Mouse (Mus musculus) intestine, postnatal 0 days (tissue): ENCODE data around the gene Rps6ka1. TPM values are rescaled to one million over a fixed set of nuclear protein-coding genes. Genes with fewer than 3 reads are reported as not detected.

Experiments used
- ATAC-seq: fragments of 200-750 bp; cut with Nextera tagmentation; 2 replicates; pipeline ENCODE4 v1.8.0; 2017; ENCODE audit warnings: mild to moderate bottlenecking, moderate TSS enrichment, moderate library complexity
- H3K27ac ChIP-seq: fragments of 300-500 bp; sonication (generic); 2 replicates; pipeline ENCODE4 v1.5.1; 2014; ENCODE audit warnings: mild to moderate bottlenecking, low read depth, low read length, moderate library complexity
- H3K27me3 ChIP-seq: fragments of 300-500 bp; sonication (generic); replicated peaks from 2 replicates; pipeline ENCODE4 v1.6.1; 2014; ENCODE audit warnings: low read length, mixed read lengths; ENCODE audit not compliant: control insufficient read depth, insufficient read depth
- H3K36me3 ChIP-seq: fragments of 300-500 bp; sonication (generic); 2 replicates; pipeline ENCODE4 v1.6.1; 2014; ENCODE audit warnings: mild to moderate bottlenecking, moderate library complexity; ENCODE audit not compliant: control insufficient read depth, insufficient read depth
- H3K4me1 ChIP-seq: fragments of 300-500 bp; sonication (generic); replicated peaks from 2 replicates; pipeline ENCODE4 v1.6.1; 2014; ENCODE audit warnings: antibody characterized with exemption, low read length, mixed read lengths; ENCODE audit not compliant: control insufficient read depth, insufficient read depth
- H3K4me2 ChIP-seq: fragments of 300-500 bp; sonication (generic); replicated peaks from 2 replicates; pipeline ENCODE4 v1.6.1; 2014; ENCODE audit warnings: low read depth, mild to moderate bottlenecking, moderate library complexity
- H3K4me3 ChIP-seq: fragments of 300-500 bp; sonication (generic); 2 replicates; pipeline ENCODE4 v1.5.1; 2014; ENCODE audit warnings: low read depth, low read length
- H3K9ac ChIP-seq: fragments of 300-500 bp; sonication (generic); 2 replicates; pipeline ENCODE4 v1.6.1; 2014; ENCODE audit warnings: mild to moderate bottlenecking, low read depth, low read length
- H3K9me3 ChIP-seq: fragments of 300-500 bp; sonication (generic); 2 replicates; pipeline ENCODE4 v1.6.1; 2016; ENCODE audit warnings: mixed run types; ENCODE audit not compliant: control insufficient read depth
- CTCF ChIP-seq: sonication (generic); IDR thresholded peaks from 2 replicates; pipeline ENCODE4 v1.5.1; 2016; ENCODE audit warnings: low read depth, mild to moderate bottlenecking, control low read depth, antibody characterized with exemption, moderate library complexity
- WGBS: fragments of 180-500 bp; shearing (Covaris S2); extraction: QIAGEN DNeasy Blood & Tissue Kit; methylation state at CpG from one replicate; pipeline ENCODE4 v1.1.7; 2014; 5-methylcytosine and 5-hydroxymethylcytosine counted together
- polyA plus RNA-seq: library from polyadenylated mRNA; unstranded; fragments of >200 nt; fragmentation: Nextera tagmentation; extraction: Ambion mirVana; gene quantifications from 2 replicates; pipeline ENCODE4 v1.2.1, GENCODE M21; 2015

Gene Rps6ka1
- polyA plus RNA-seq, 1 experiment from 2014 or later = 86.2 TPM

GRCm38 (mm10) chr4:133885331-133885730 lies 2.3 kb downstream of the Rps6ka1 start:
- H3K4me3 ChIP-seq = peak overlapping the region; percentile 88

GRCm38 (mm10) chr4:133884888-133885287 lies 2.7 kb downstream of the Rps6ka1 start:
- H3K4me1 ChIP-seq = peaks cover 17% of the 10 kb centered on the region; the same call in 1 of the 2 replicates
- peaks cover 6% of the 10 kb centered on the region for H3K36me3 ChIP-seq
- peak overlapping the region; percentile 22; the same call in 1 of the 2 replicates for H3K9ac ChIP-seq
- peak overlapping the region; percentile 88 for H3K4me3 ChIP-seq
- ATAC-seq = no peak
- H3K27ac ChIP-seq = peak overlapping the region; percentile 98; the same call in 1 of the 2 replicates
- peak overlapping the region; percentile 96 for H3K4me2 ChIP-seq
- WGBS = 80% methylated on average over 3 of the region's 3 CpGs
- TF ChIP-seq CTCF = no peak
- H3K27me3 ChIP-seq = no peaks in the 10 kb centered on the region
- no peaks in the 10 kb centered on the region for H3K9me3 ChIP-seq

More at GRCm38 (mm10) chr4:133885331-133885730, 2.3 kb downstream of the Rps6ka1 start:
- Histone ChIP-seq H3K9ac (peak overlapping the region; percentile 94), H3K36me3 (peaks cover 4% of the 10 kb centered on the region), H3K27ac (peak overlapping the region; percentile 98), H3K4me2 (peak overlapping the region; percentile 96), H3K27me3 (no peaks in the 10 kb centered on the region), H3K9me3 (no peaks in the 10 kb centered on the region), H3K4me1 (peaks cover 17% of the 10 kb centered on the region; the same call in 1 of the 2 replicates)
- 41% methylated on average over 4 of the region's 4 CpGs for WGBS
- ATAC-seq = no peak
- no peak for TF ChIP-seq CTCF

GRCm38 (mm10) chr4:133884127-133884753 lies 3.4 kb downstream of the Rps6ka1 start:
- Histone ChIP-seq H3K27ac (no peak overlapping the region; the same call in 1 of the 2 replicates), H3K4me2 (peak overlapping the region; percentile 96), H3K36me3 (peaks cover 6% of the 10 kb centered on the region)

GRCm38 (mm10) chr4:133881851-133882250 lies 5.7 kb downstream of the Rps6ka1 start:
- H3K27ac ChIP-seq = peak overlapping the region; percentile 66
- TF ChIP-seq CTCF = no peak
- H3K9ac ChIP-seq = no peak overlapping the region
- no peaks in the 10 kb centered on the region for H3K9me3 ChIP-seq
- no peak overlapping the region for H3K4me3 ChIP-seq
- no peak for ATAC-seq
- peaks cover 12% of the 10 kb centered on the region for H3K36me3 ChIP-seq
- 0 out of 2 replicates have a peak overlapping the region, but pooled peaks have one; percentile 17 for H3K4me2 ChIP-seq
- WGBS = 54% methylated on average over 3 of the region's 3 CpGs
- no peaks in the 10 kb centered on the region for H3K27me3 ChIP-seq
- H3K4me1 ChIP-seq = peaks cover 17% of the 10 kb centered on the region

More at GRCm38 (mm10) chr4:133884127-133884753, 3.4 kb downstream of the Rps6ka1 start:
- 0 out of 2 replicates have a peak, but pooled peaks have one; percentile 23 for TF ChIP-seq CTCF
- H3K4me1 ChIP-seq = peaks cover 17% of the 10 kb centered on the region
- no peaks in the 10 kb centered on the region for H3K27me3 ChIP-seq
- H3K9ac ChIP-seq = no peak overlapping the region
- WGBS = 85% methylated on average over 8 of the region's 8 CpGs
- ATAC-seq = no peak
- no peak overlapping the region for H3K4me3 ChIP-seq
- no peaks in the 10 kb centered on the region for H3K9me3 ChIP-seq

GRCm38 (mm10) chr4:133881399-133881798 lies 6.2 kb downstream of the Rps6ka1 start:
- no peak overlapping the region for H3K4me3 ChIP-seq
- H3K27me3 ChIP-seq = no peaks in the 10 kb centered on the region
- peaks cover 19% of the 10 kb centered on the region for H3K4me1 ChIP-seq
- H3K9me3 ChIP-seq = no peaks in the 10 kb centered on the region
- no peak for TF ChIP-seq CTCF
- H3K36me3 ChIP-seq = peaks cover 15% of the 10 kb centered on the region
- no peak for ATAC-seq
- H3K9ac ChIP-seq = no peak overlapping the region
- 59% methylated on average over 4 of the region's 4 CpGs for WGBS
- H3K27ac ChIP-seq = peak overlapping the region; percentile 66
- H3K4me2 ChIP-seq = 0 out of 2 replicates have a peak overlapping the region, but pooled peaks have one; percentile 0

GRCm38 (mm10) chr4:133879145-133879902 lies 8.3 kb downstream of the Rps6ka1 start:
- H3K27me3 ChIP-seq = no peaks in the 10 kb centered on the region
- peaks cover 11% of the 10 kb centered on the region for H3K4me1 ChIP-seq
- peak; percentile 97 for ATAC-seq
- no peaks in the 10 kb centered on the region for H3K9me3 ChIP-seq
- peak; percentile 13; the same call in 1 of the 2 replicates for TF ChIP-seq CTCF
- peak overlapping the region; percentile 17; the same call in 1 of the 2 replicates for H3K4me2 ChIP-seq
- H3K9ac ChIP-seq = no peak overlapping the region; the same call in 1 of the 2 replicates
- peak overlapping the region; percentile 84 for H3K27ac ChIP-seq
- WGBS = 29% methylated on average over 12 of the region's 12 CpGs
- no peak overlapping the region for H3K4me3 ChIP-seq
- peaks cover 25% of the 10 kb centered on the region for H3K36me3 ChIP-seq
